Mouse (Mus musculus): ENCODE results near the gene Gm45844. TPM values are rescaled to one million over a fixed set of nuclear protein-coding genes. Genes with fewer than 3 reads are reported as not detected.

The Gm45844 gene
- polyA plus RNA-seq, 1 experiment from 2014 or later: 15.0 TPM

- no peak overlapping the region for H3K4me2 ChIP-seq (ENCODE audit: low read length)
- WGBS: 96% methylated on average over 1 of the region's 1 CpGs
- no peak overlapping the region for H3K27ac ChIP-seq (ENCODE audit: low read depth, low read length)
- H3K36me3 ChIP-seq (ENCODE audit: control insufficient read depth, insufficient read depth, low read length): peaks cover 22% of the 10 kb centered on the region
- H3K9ac ChIP-seq (ENCODE audit: low read depth, low read length): no peak overlapping the region
- H3K27me3 ChIP-seq (replicated peaks; ENCODE audit: control insufficient read depth, insufficient read depth, low read length): no peaks in the 10 kb centered on the region
- no peaks in the 10 kb centered on the region for H3K4me1 ChIP-seq (ENCODE audit: control insufficient read depth, insufficient read depth, low read depth, low read length)
- no peak for ATAC-seq
- no peaks in the 10 kb centered on the region for H3K9me3 ChIP-seq (ENCODE audit: control insufficient read depth, low read length)
- no peak overlapping the region for H3K4me3 ChIP-seq (ENCODE audit: low read length)
Measured at GRCm38 (mm10) chr7:7185897-7186296, 92.2 kb downstream of the Gm45844 start.

- Histone ChIP-seq H3K4me3 (ENCODE audit: low read length) (peak within 1 kb of the TSS; percentile 67), H3K27me3 (replicated peaks; ENCODE audit: control insufficient read depth, insufficient read depth, low read length) (no peaks in the 10 kb centered on the region), H3K4me1 (ENCODE audit: control insufficient read depth, insufficient read depth, low read depth, low read length) (peaks cover 4% of the 10 kb centered on the region), H3K9ac (ENCODE audit: low read depth, low read length) (peak within 1 kb of the TSS; percentile 81), H3K9me3 (ENCODE audit: control insufficient read depth, low read length) (no peaks in the 10 kb centered on the region), H3K4me2 (ENCODE audit: low read length) (peak within 1 kb of the TSS; percentile 58), H3K27ac (ENCODE audit: low read depth, low read length) (peak within 1 kb of the TSS; percentile 83), H3K36me3 (ENCODE audit: control insufficient read depth, insufficient read depth, low read length) (peaks cover 7% of the 10 kb centered on the region; the same call in 1 of the 2 replicates)
- ATAC-seq: peak; percentile 99
- under 1% methylated on average over 26 of the region's 26 CpGs for WGBS
Measured at GRCm38 (mm10) chr7:7171227-7172147, 106.6 kb downstream of the Gm45844 start, which contains the start of gene Zfp418. TSS of gene Zfp418 (plus strand) at chr7:7171330.

Small RNA genes lying within 50 kb of the gene (microRNA-seq; reads per million reads assigned to microRNA genes)
- gene Mir5620: 1.7 reads per million

Other genes with a start within 250 kb of the Gm45844 start
- 22.1 and 23.1 TPM in 2 replicates for gene Zfp954, start 156.8 kb downstream of the Gm45844 start, polyA plus RNA-seq (2015; fragmentation: Nextera tagmentation; extraction: Ambion mirVana)
- gene Zfp773, start 141.5 kb downstream of the Gm45844 start, polyA plus RNA-seq (2015; fragmentation: Nextera tagmentation; extraction: Ambion mirVana): 10.3 and 12.8 TPM in 2 replicates
- 2.5 and 3.3 TPM in 2 replicates for gene Zfp418, start 107.0 kb downstream of the Gm45844 start, polyA plus RNA-seq (2015; fragmentation: Nextera tagmentation; extraction: Ambion mirVana)
- gene Zfp772, start 68.3 kb downstream of the Gm45844 start, polyA plus RNA-seq (2015; fragmentation: Nextera tagmentation; extraction: Ambion mirVana): 9.7 and 10.4 TPM in 2 replicates
- 1.9 and 2.0 TPM in 2 replicates for gene Vmn2r29, start 31.0 kb downstream of the Gm45844 start, polyA plus RNA-seq (2015; fragmentation: Nextera tagmentation; extraction: Ambion mirVana)
- 213 and 216 TPM in 2 replicates for gene Clcn4, start 22.6 kb upstream of the Gm45844 start, polyA plus RNA-seq (2015; fragmentation: Nextera tagmentation; extraction: Ambion mirVana)
- gene Vmn2r30, start 59.3 kb upstream of the Gm45844 start, polyA plus RNA-seq (2015; fragmentation: Nextera tagmentation; extraction: Ambion mirVana): not detected in 2 replicates
- gene Gm45783, start 96.3 kb upstream of the Gm45844 start, polyA plus RNA-seq (2015; fragmentation: Nextera tagmentation; extraction: Ambion mirVana): 0.25 TPM in 1 of 2 replicates, not detected in the other
- gene Vmn2r31, start 121.4 kb upstream of the Gm45844 start, polyA plus RNA-seq (2015; fragmentation: Nextera tagmentation; extraction: Ambion mirVana): not detected in 2 replicates
- not detected in 2 replicates for gene Vmn2r32, start 201.7 kb upstream of the Gm45844 start, polyA plus RNA-seq (2015; fragmentation: Nextera tagmentation; extraction: Ambion mirVana)

Measured in hindbrain, embryonic 16.5 days (tissue).